Mouse (Mus musculus): ENCODE measurements at regions not wholly inside any gene's neighbourhood (a gene's known extent, or its start where the extent isn't known, plus 50 kb on each side); places are given as distances from the start of the nearest gene placed in this dataset.
"Not testable (repeated sequence)": the region's sequence is repeated elsewhere in the genome, so short reads cannot be mapped to it uniquely, and the experiment has no call there.

DNA sequence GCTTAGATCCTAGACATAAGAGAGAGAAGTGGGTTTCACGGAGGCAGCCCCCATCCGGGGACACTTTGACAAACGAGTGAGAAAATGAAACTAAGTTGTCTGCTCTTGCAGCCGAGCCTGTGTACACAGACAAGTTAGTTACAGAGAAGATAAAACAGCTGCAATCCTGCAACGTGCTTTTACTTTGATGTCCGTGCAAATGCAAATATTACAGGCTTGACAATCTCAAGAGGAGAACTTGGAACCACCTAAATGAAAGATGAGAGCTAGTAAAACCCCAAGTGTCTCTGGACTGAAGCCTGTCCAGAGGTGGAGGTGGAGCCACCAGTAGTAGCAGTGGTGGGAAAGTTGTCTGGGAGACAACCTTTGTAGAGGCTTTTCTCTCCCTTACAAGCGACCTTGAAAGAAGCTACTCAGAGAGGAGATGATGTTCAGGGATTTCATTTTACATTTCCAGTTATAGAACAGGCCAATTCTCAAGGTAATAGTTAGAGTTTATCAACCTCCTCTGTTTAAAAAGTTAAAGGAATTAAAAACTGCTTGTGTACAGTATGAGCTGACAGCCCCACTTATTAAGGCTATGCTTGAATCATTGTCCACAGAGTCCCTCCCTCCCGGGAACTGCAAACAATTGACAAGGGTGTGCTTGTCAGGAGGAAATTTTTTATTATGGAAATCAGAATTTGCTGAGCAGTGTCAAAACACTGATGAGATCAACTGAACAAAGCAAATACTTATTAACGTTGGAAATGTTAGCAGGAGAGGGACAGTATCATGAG lies 99.7 kb upstream of the Ppp6c start:
- H3K4me3 ChIP-seq (replicated peaks; ENCODE audit: extremely low read depth, low read depth, low read length), result peak overlapping the region; percentile 34
- no peak for TF ChIP-seq POLR2A (IDR thresholded peaks at IDR 0.05; ENCODE audit: borderline replicate concordance, extremely low read depth, low read depth, low read length)
- TF ChIP-seq CTCF (IDR thresholded peaks at IDR 0.05; ENCODE audit: insufficient read depth, low read length), result no peak
- no peak for DNase-seq
- no peaks in the 10 kb centered on the region for H3K4me1 ChIP-seq (ENCODE audit: control insufficient read depth, insufficient read depth, low read length)
- 16% methylated on average over 9 of the region's 9 CpGs for WGBS

DNA sequence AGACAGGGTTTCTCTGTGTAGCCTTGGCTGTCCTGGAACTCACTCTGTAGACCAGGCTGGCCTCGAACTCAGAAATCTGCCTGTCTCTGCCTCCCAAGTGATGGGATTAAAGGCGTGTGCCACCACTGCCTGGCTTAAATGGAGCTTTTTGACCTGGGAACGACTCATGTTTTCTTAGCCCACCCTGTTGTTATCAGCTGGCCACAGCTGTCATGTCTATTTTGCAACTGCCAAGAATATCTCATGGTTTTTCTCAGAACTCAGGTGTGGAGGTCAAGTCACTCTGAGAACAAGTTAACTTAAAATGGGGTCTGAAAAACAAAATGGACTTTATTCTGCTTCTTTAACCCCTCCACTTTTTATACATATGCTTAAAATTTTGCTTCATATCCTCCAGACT lies 98.9 kb upstream of the Ppp6c start:
- not testable (repeated sequence) for H3K4me1 ChIP-seq (ENCODE audit: control insufficient read depth, insufficient read depth, low read length); DNase-seq; H3K4me3 ChIP-seq (replicated peaks; ENCODE audit: extremely low read depth, low read depth, low read length)
- 58% methylated on average over 3 of the region's 3 CpGs for WGBS

DNA sequence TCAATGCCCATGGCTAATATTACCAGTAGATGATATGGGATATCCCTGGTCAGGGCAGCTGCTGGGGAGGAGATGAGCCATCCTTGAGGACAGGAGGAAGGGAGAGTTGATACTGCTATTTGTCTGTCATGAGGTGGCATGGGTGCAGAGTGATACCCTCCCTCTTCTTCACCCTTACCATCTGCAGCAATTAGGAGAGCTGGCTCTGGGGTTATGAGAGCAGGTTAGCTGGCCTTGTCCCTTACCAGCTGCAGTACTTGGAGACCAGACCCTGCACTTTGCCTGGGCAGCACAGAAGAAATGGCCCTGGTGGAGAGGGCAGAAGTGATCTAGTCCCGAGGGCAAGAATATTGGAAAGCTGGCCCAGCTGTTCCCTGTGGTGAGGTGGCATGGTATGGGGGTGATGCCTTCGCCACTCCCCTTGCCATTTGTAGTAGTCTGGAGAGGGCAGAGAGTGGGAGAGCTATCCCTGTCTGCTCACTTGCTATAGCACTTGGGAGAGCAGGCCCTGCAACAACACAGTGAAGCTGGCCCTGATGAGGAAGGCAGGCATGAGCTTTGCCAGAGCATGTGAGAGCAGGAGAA lies 73.6 kb upstream of the Ppp6c start:
- no peak for TF ChIP-seq CTCF (IDR thresholded peaks at IDR 0.05; ENCODE audit: insufficient read depth, low read length)
- TF ChIP-seq POLR2A (IDR thresholded peaks at IDR 0.05; ENCODE audit: borderline replicate concordance, extremely low read depth, low read depth, low read length), result no peak
- no peak for DNase-seq
- Histone ChIP-seq H3K4me1 (ENCODE audit: control insufficient read depth, insufficient read depth, low read length) (no peaks in the 10 kb centered on the region), H3K4me3 (replicated peaks; ENCODE audit: extremely low read depth, low read depth, low read length) (no peak overlapping the region)
- 73% methylated on average over 2 of the region's 2 CpGs for WGBS

DNA sequence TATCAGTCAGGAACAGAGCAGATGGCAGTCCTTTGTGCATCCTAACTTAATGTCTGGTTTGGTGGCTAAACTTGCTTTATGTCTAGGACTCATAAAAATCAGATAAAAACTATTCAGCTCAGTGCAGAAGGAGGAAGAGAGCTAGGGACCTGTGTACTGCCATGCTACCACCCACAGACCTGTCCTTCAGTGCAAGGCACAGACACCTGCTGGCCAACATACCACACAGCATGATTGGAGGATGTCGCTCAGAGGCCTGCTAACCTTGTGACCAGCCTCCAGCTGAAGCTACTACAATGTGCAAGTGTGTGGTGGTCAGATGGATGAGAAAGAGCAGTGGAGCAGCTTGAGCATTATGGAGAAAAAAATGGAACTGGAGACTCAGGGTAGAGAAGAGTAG lies 73.0 kb upstream of the Ppp6c start:
- 59% methylated on average over 1 of the region's 1 CpGs for WGBS
- no peak for TF ChIP-seq CTCF (IDR thresholded peaks at IDR 0.05; ENCODE audit: insufficient read depth, low read length)
- no peak for TF ChIP-seq POLR2A (IDR thresholded peaks at IDR 0.05; ENCODE audit: borderline replicate concordance, extremely low read depth, low read depth, low read length)
- Histone ChIP-seq H3K4me1 (ENCODE audit: control insufficient read depth, insufficient read depth, low read length) (no peaks in the 10 kb centered on the region), H3K4me3 (replicated peaks; ENCODE audit: extremely low read depth, low read depth, low read length) (no peak overlapping the region)
- DNase-seq, result no peak

DNA sequence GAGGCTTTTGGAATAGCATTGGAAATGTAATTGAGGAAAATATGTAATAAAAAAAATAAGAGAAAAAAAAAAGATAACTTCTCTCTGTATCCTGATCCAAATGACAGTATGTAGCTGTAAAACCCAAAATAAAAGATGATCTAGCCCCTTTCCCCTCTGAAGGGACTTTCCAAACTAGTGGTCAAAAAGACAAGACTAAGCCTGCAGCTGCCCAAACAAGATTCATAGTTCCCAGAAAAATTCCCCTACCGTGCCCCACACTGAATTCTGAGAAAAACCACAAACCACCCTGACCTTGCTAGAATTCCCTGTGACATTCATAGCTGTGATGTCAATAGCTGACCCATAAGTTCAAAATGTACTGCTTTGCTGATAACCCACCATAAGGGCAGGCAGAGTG lies 69.2 kb upstream of the Ppp6c start:
- WGBS, result 68% methylated on average over 1 of the region's 1 CpGs

DNA sequence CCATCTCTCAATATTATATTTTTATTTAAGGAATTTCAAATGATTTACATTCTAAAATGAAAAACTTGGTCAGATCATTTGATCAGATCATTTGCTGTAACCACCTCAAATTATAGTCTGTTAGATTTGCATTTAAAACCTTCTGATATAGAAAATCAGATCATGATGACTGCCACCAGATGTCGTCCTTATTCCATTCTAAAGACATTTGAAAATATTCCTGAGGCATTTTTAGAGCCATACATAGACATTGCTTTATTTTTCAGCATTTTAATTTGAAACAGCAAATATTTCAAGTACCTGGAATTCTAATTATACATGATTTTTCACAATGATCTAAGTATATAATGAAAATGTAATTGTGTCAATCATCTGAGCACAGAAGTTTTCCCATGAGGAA lies 52.0 kb upstream of the Ppp6c start:
- DNase-seq, result no peak
- no peak for TF ChIP-seq CTCF (IDR thresholded peaks at IDR 0.05; ENCODE audit: insufficient read depth, low read length)
- TF ChIP-seq POLR2A (IDR thresholded peaks at IDR 0.05; ENCODE audit: borderline replicate concordance, extremely low read depth, low read depth, low read length), result no peak
- WGBS, result 41% methylated on average over 1 of the region's 1 CpGs
- Histone ChIP-seq H3K4me3 (replicated peaks; ENCODE audit: extremely low read depth, low read depth, low read length) (no peak overlapping the region), H3K4me1 (ENCODE audit: control insufficient read depth, insufficient read depth, low read length) (no peaks in the 10 kb centered on the region)

More for the DNA sequence above, 69.2 kb upstream of the Ppp6c start:
- Histone ChIP-seq H3K4me3 (replicated peaks; ENCODE audit: extremely low read depth, low read depth, low read length) (no peak overlapping the region), H3K4me1 (ENCODE audit: control insufficient read depth, insufficient read depth, low read length) (no peaks in the 10 kb centered on the region)
- DNase-seq, result no peak
- TF ChIP-seq CTCF (IDR thresholded peaks at IDR 0.05; ENCODE audit: insufficient read depth, low read length), result no peak
